Mouse (Mus musculus) telencephalon, adult 2 months (tissue): ENCODE results near the gene Ccdc51.

ENCODE experiments used
- DNase-seq: peaks from one replicate; pipeline ENCODE4 v3.0.0-alpha.2; 2011; ENCODE audit warnings: low read depth, low spot score

Ccdc51 gene

GRCm38 (mm10) chr9:109056916-109057315, 25.4 kb upstream of the Ccdc51 start:
- no peak for DNase-seq

- no peak for DNase-seq
Measured at GRCm38 (mm10) chr9:109057543-109057942, 24.8 kb upstream of the Ccdc51 start.

- no peak for DNase-seq
Measured at GRCm38 (mm10) chr9:109058006-109058765, 24.1 kb upstream of the Ccdc51 start.

- peak; percentile 76 for DNase-seq
Measured at GRCm38 (mm10) chr9:109059136-109059903, 23.0 kb upstream of the Ccdc51 start, which contains the start of gene Trex1. Gene Trex1, minus strand, starts transcription at chr9:109059734.

- no peak for DNase-seq
Measured at GRCm38 (mm10) chr9:109060184-109060897, 22.0 kb upstream of the Ccdc51 start.

- DNase-seq = no peak
Measured at GRCm38 (mm10) chr9:109060898-109061295, 21.4 kb upstream of the Ccdc51 start.

- no peak for DNase-seq
Measured at GRCm38 (mm10) chr9:109068095-109068735, 14.1 kb upstream of the Ccdc51 start.

GRCm38 (mm10) chr9:109073661-109074573, 8.4 kb upstream of the Ccdc51 start, which contains the start of gene Atrip:
Gene Atrip, minus strand, starts transcription at chr9:109074124.
- DNase-seq = peak; percentile 87

- DNase-seq = no peak
Measured at GRCm38 (mm10) chr9:109080516-109080915, 1.8 kb upstream of the Ccdc51 start.

- no peak for DNase-seq
Measured at GRCm38 (mm10) chr9:109081749-109082123, 557 bp upstream of the Ccdc51 start.

- DNase-seq = no peak
Measured at GRCm38 (mm10) chr9:109084922-109085321, 2.6 kb downstream of the Ccdc51 start.

GRCm38 (mm10) chr9:109087987-109088386, 5.7 kb downstream of the Ccdc51 start:
- no peak for DNase-seq

- peak; percentile 11 for DNase-seq
Measured at GRCm38 (mm10) chr9:109090446-109090845, 8.2 kb downstream of the Ccdc51 start.

- DNase-seq = no peak
Measured at GRCm38 (mm10) chr9:109091802-109092201, 9.5 kb downstream of the Ccdc51 start.

GRCm38 (mm10) chr9:109092799-109093198, 10.5 kb downstream of the Ccdc51 start:
- DNase-seq = no peak

GRCm38 (mm10) chr9:109093786-109094552, 11.7 kb downstream of the Ccdc51 start:
- no peak for DNase-seq

GRCm38 (mm10) chr9:109094553-109095136, 12.4 kb downstream of the Ccdc51 start:
- no peak for DNase-seq

- DNase-seq = no peak
Measured at GRCm38 (mm10) chr9:109095137-109095982, 13.1 kb downstream of the Ccdc51 start, which contains the start of gene Plxnb1. Gene Plxnb1, plus strand, starts transcription at chr9:109095389.
